17 mouse cellular contexts compared by ENCODE assay signal in genomic region chr4:151713714-151714113, GRCm38 (mm10).
"Had no signal": no experiment of that assay in that cellular context is flagged by ENCODE, and none has a peak within 500 bp of the region (broad histone marks: within the 10 kb centered on the region; RNA-seq: fewer than 3 reads in every experiment).

No protein-coding gene starts in this region.

- H3K36me3 ChIP-seq: limb, embryonic 10.5 days; liver, embryonic 15.5 days; neural tube, embryonic 12.5 days; stomach, embryonic 15.5 days had no signal

- H3K27ac ChIP-seq: left cerebral cortex, adult 2 months; limb, embryonic 10.5 days; liver, embryonic 15.5 days; macrophage; neural tube, embryonic 12.5 days; stomach, embryonic 15.5 days had no signal

- DNase-seq: kidney, adult 8-10 months; kidney, postnatal 25 days; lung, adult 2 months; lung, postnatal 10 days; right cerebral cortex, postnatal 14 days; thymus, adult 2 months; thymus, postnatal 25 days had no signal

- H3K4me2 ChIP-seq: liver, embryonic 11.5 days; liver, embryonic 15.5 days; neural tube, embryonic 12.5 days; stomach, embryonic 15.5 days had no signal

- H3K9me3 ChIP-seq: limb, embryonic 10.5 days; liver, embryonic 15.5 days; megakaryocyte, embryonic 14.5 days; neural tube, embryonic 12.5 days; stomach, embryonic 15.5 days had no signal

- ATAC-seq: intestine, postnatal 0 days had no signal

- H3K4me3 ChIP-seq: left cerebral cortex, adult 2 months; limb, embryonic 10.5 days; liver, embryonic 15.5 days; megakaryocyte, embryonic 14.5 days; myocyte; neural tube, embryonic 12.5 days; stomach, embryonic 15.5 days had no signal

- H3K9ac ChIP-seq: liver, embryonic 15.5 days; neural tube, embryonic 12.5 days; stomach, embryonic 15.5 days had no signal

- H3K27me3 ChIP-seq: neural tube, embryonic 12.5 days; stomach, embryonic 15.5 days had no signal
